Mouse (Mus musculus) frontal cortex, postnatal 10 days (tissue): ENCODE data around the gene Ap1s3.

Experiments used
- DNase-seq, 2 experiments: peaks; one replicate each; pipeline ENCODE4 v3.0.0; 2022; ENCODE audit warnings: low spot score in 2 of 2, mixed read lengths in 1 of 2

The Ap1s3 gene

GRCm38 (mm10) chr1:79671543-79672337 lies at the start of gene Ap1s3:
Gene Ap1s3, minus strand, starts transcription at chr1:79671972.
- DNase-seq: peak in 1 of 2 experiments; percentile 16

GRCm38 (mm10) chr1:79714152-79714923 lies 42.6 kb upstream of the Ap1s3 start:
- DNase-seq: no peak

GRCm38 (mm10) chr1:79713081-79713480 lies 41.3 kb upstream of the Ap1s3 start:
- no peak for DNase-seq

- no peak for DNase-seq
Measured at GRCm38 (mm10) chr1:79711147-79712126, 39.7 kb upstream of the Ap1s3 start.

- no peak for DNase-seq
Measured at GRCm38 (mm10) chr1:79710678-79711077, 38.9 kb upstream of the Ap1s3 start.

- no peak for DNase-seq
Measured at GRCm38 (mm10) chr1:79710216-79710615, 38.4 kb upstream of the Ap1s3 start.

GRCm38 (mm10) chr1:79707383-79707782 lies 35.6 kb upstream of the Ap1s3 start:
- DNase-seq: no peak

- DNase-seq: no peak
Measured at GRCm38 (mm10) chr1:79706707-79707106, 34.9 kb upstream of the Ap1s3 start.

- no peak for DNase-seq
Measured at GRCm38 (mm10) chr1:79704672-79705071, 32.9 kb upstream of the Ap1s3 start.

GRCm38 (mm10) chr1:79703520-79703919 lies 31.7 kb upstream of the Ap1s3 start:
- DNase-seq: no peak

GRCm38 (mm10) chr1:79698506-79698905 lies 26.7 kb upstream of the Ap1s3 start:
- no peak for DNase-seq

- peak in 1 of 2 experiments; percentile 38 for DNase-seq
Measured at GRCm38 (mm10) chr1:79697382-79697781, 25.6 kb upstream of the Ap1s3 start.

GRCm38 (mm10) chr1:79696933-79697332 lies 25.2 kb upstream of the Ap1s3 start:
- DNase-seq: no peak

- no peak for DNase-seq
Measured at GRCm38 (mm10) chr1:79692482-79692881, 20.7 kb upstream of the Ap1s3 start.

GRCm38 (mm10) chr1:79687254-79687653 lies 15.5 kb upstream of the Ap1s3 start:
- DNase-seq: no peak

GRCm38 (mm10) chr1:79684027-79684426 lies 12.3 kb upstream of the Ap1s3 start:
- no peak for DNase-seq

GRCm38 (mm10) chr1:79682936-79683335 lies 11.2 kb upstream of the Ap1s3 start:
- no peak for DNase-seq

GRCm38 (mm10) chr1:79680777-79681176 lies 9.0 kb upstream of the Ap1s3 start:
- DNase-seq: no peak

- no peak for DNase-seq
Measured at GRCm38 (mm10) chr1:79678117-79678684, 6.4 kb upstream of the Ap1s3 start.

GRCm38 (mm10) chr1:79675716-79676115 lies 3.9 kb upstream of the Ap1s3 start:
- no peak for DNase-seq

- no peak for DNase-seq
Measured at GRCm38 (mm10) chr1:79671196-79671542, 603 bp downstream of the Ap1s3 start.
